Mouse (Mus musculus) erythroblast, embryonic 14.5 days (primary cell): ENCODE measurements around the gene Gm17651.

ENCODE experiments used
- GATA1 ChIP-seq: IDR thresholded peaks from 2 replicates; pipeline ENCODE4 v1.6.1; 2012; ENCODE audit warnings: low read length, inconsistent platforms, mixed read lengths
- TAL1 ChIP-seq: IDR thresholded peaks from 3 replicates; pipeline ENCODE4 v1.6.1; 2012; ENCODE audit warnings: low read length, inconsistent platforms, mixed read lengths

DNA sequence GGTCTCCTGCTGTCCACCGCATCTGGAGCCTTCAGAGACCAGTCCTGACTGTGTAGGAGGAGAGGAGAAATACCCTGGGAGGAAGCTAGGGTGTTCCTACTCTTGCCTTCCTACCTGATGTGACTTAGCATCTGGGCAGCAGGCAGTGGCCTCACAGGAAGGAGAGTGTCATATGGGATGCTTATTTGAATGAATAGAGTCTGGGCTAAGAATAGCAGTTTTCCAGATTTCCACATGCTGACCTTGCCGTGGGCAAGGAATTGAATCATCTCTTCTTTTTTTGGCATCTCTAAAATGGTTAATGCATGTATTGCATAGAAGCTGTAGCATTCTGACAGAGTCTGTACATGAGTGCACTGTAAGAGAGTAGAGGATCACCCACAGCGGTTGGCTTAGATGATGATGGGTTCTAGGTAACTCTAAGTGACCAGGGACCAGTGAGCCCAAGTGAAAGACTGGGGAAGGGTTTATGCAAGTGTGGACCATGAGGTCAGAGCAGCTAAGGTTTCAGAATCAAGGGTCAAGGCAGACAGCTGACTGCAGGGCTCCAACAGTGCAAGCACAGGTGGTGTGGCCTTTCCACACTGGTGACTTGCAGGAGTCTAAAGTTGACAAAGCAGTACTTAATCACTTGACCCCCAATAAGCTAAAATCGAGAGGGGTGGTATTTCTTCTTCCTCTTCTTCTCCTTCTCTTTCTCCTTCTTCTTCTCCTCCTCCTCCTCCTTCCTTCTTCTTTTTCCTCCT is 12.1 kb upstream of the Gm17651 start:
- TF ChIP-seq GATA1 (no peak), TAL1 (no peak)
